Mouse (Mus musculus) induced T-regulatory cell, adult 2 months (primary cell): ENCODE measurements around the gene Sult5a1.

Source experiments
- DNase-seq: peaks from one replicate; pipeline ENCODE4 v3.0.0-alpha.2; 2012; ENCODE audit warnings: low read depth

Gene Sult5a1

DNA sequence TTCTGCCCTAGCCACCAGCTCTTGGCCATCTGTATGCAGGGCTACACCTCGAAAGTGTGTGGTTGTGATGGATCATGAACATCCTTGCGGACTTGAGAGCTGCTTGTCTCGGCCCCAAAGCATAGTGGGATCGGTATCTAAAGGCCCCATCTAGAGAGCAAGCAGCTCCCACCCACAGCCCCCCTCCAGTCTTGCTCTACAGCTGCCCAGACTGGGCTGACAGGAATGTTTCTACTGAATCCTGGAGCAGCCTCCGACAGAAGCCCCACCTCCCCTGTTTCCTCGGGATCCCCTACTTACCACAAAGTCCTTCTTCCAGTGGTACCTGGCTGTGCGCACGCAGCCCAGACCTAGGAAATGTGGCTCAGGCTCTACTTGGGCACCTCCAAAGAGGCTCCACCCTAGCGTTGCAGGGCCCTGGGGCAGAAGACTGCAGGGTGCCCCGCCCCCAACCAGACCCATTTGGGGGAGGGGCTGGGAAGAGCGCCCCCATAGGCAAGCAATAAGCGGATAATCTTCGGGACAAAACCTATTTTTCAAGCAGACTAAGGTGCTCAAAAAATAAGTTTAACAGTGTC, at the start of gene Sult5a1:
Gene Sult5a1, minus strand, starts transcription at position 428 of the 578 bp plus-strand sequence.
- DNase-seq: no peak

- peak; percentile 60 for DNase-seq
Measured at GRCm38 (mm10) chr8:123203571-123203970, 45.5 kb upstream of the Sult5a1 start.

DNA sequence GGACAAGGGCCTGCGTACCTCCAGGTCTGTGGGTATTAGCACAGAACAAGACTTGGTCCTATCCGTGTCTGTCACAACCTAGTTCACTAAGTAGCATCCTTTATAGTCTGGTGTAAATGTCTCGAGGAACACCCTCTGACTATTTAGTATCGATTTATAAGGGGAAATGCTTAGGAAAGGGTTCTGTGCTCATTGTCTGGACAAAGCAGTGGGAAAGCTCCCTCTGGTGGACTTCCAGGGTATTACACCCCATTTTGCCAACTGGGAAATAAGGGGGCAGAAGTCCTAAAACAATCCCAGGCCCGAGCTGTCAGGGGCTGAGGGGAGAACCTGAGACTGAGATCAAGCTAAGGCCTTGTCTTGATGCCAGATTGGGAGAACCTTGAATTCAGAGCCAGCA, 44.2 kb upstream of the Sult5a1 start:
- peak; percentile 87 for DNase-seq

DNA sequence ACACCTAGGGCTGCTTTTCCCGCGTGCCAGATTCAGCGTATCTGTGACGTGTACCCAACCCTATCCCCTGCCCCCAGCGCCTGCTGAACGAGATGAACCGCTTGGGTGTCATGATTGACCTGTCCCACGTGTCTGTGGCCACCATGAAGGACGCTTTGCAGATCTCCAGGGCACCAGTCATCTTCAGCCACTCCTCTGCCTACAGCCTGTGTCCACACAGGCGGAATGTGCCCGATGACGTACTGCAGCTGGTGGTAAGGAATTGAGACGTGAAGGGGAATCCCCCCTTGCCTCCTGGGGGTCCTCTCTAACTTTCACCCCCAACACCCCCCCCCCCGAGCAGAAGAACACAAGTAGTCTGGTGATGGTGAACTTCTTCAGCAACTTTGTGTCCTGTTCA, 41.7 kb upstream of the Sult5a1 start:
- DNase-seq: no peak

- peak; percentile 44 for DNase-seq
Measured at GRCm38 (mm10) chr8:123197016-123197415, 38.9 kb upstream of the Sult5a1 start.

- no peak for DNase-seq
Measured at GRCm38 (mm10) chr8:123193771-123194170, 35.7 kb upstream of the Sult5a1 start.

GRCm38 (mm10) chr8:123191908-123192307, 33.8 kb upstream of the Sult5a1 start:
- DNase-seq: no peak

- peak; percentile 67 for DNase-seq
Measured at GRCm38 (mm10) chr8:123190678-123191077, 32.6 kb upstream of the Sult5a1 start.

- DNase-seq: no peak
Measured at GRCm38 (mm10) chr8:123188841-123189240, 30.7 kb upstream of the Sult5a1 start.

GRCm38 (mm10) chr8:123188006-123188405, 29.9 kb upstream of the Sult5a1 start:
- no peak for DNase-seq

- no peak for DNase-seq
Measured at GRCm38 (mm10) chr8:123185566-123186409, 27.7 kb upstream of the Sult5a1 start, which contains the start of gene Dpep1. TSS of gene Dpep1 (plus strand) at chr8:123186242.

- no peak for DNase-seq
Measured at GRCm38 (mm10) chr8:123181391-123181790, 23.3 kb upstream of the Sult5a1 start.

DNA sequence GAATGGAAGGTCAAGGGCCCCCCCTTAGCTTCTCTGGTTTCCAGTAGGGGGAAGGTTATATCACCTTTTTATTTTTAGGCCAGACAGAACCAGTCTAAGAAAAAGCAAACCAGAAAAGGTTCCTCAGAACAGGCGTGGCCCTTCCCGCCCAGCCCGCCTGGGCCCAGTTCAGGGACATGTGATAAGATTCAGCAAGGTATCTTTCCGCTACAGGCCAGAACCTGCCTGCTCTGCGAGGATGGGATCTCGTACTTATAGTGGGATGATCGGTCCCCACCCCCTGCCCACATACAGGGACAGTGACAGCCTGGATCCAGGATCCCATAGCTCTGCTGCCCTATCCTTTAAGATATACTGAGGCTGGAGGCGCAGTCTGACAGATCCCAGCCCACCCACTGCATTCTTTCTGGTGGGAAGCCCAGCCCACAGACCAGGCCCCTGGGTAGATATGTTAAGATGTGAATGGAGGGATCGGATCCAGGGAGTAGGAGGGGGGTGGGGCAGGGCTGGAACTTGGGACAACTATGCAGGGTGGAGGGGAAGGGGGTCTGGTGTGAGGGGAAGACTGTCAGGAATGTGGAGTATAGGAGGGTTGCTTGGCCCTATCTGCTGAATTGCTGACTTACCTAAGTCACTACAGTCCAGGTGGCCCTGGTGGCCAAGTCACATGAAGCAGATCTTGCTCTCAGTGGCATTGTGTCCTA, 1.9 kb downstream of the Sult5a1 start:
- DNase-seq: no peak

- DNase-seq: no peak
Measured at GRCm38 (mm10) chr8:123155177-123155576, 2.9 kb downstream of the Sult5a1 start.

GRCm38 (mm10) chr8:123150737-123151171, 7.4 kb downstream of the Sult5a1 start:
- no peak for DNase-seq

GRCm38 (mm10) chr8:123146390-123146789, 11.7 kb downstream of the Sult5a1 start:
- DNase-seq: no peak

- peak; percentile 62 for DNase-seq
Measured at GRCm38 (mm10) chr8:123145279-123145678, 12.8 kb downstream of the Sult5a1 start.

- DNase-seq: no peak
Measured at GRCm38 (mm10) chr8:123141741-123142462, 16.2 kb downstream of the Sult5a1 start.

- no peak for DNase-seq
Measured at GRCm38 (mm10) chr8:123138741-123139140, 19.4 kb downstream of the Sult5a1 start.

- no peak for DNase-seq
Measured at GRCm38 (mm10) chr8:123137645-123138077, 20.5 kb downstream of the Sult5a1 start.

GRCm38 (mm10) chr8:123136287-123136686, 21.8 kb downstream of the Sult5a1 start:
- DNase-seq: no peak

GRCm38 (mm10) chr8:123135806-123136205, 22.3 kb downstream of the Sult5a1 start:
- DNase-seq: no peak
